Mouse (Mus musculus) stomach, embryonic 14.5 days (tissue): ENCODE data around the gene Klk1b9. TPM values are rescaled to one million over a fixed set of nuclear protein-coding genes. Genes with fewer than 3 reads are reported as not detected.
"Not testable (repeated sequence)": the region's sequence is repeated elsewhere in the genome, so short reads cannot be mapped to it uniquely, and the experiment has no call there.

Experiments
- ATAC-seq: fragments of 200-750 bp; cut with Nextera tagmentation; 2 replicates; pipeline ENCODE4 v1.8.0; 2017; ENCODE audit warnings: low read depth, moderate TSS enrichment; ENCODE audit not compliant: insufficient number of reproducible peaks, insufficient read depth, low FRiP score
- H3K27ac ChIP-seq: fragments of 300-500 bp; sonication (generic); 2 replicates; pipeline ENCODE4 v1.5.1; 2014; ENCODE audit warnings: mild to moderate bottlenecking, low read length, moderate library complexity, mixed read lengths
- H3K27me3 ChIP-seq: fragments of 300-500 bp; sonication (generic); 2 replicates; pipeline ENCODE4 v1.6.1; 2014; ENCODE audit warnings: low read length, control low read depth, mixed read lengths; ENCODE audit not compliant: control insufficient read depth, insufficient read depth
- H3K36me3 ChIP-seq: fragments of 300-500 bp; sonication (generic); 2 replicates; pipeline ENCODE4 v1.6.1; 2014; ENCODE audit warnings: mild to moderate bottlenecking, control low read depth, low read length, moderate library complexity, mixed read lengths; ENCODE audit not compliant: control insufficient read depth, insufficient read depth
- H3K4me1 ChIP-seq: fragments of 300-500 bp; sonication (generic); 2 replicates; pipeline ENCODE4 v1.6.1; 2014; ENCODE audit warnings: low read length, control low read depth, mixed read lengths; ENCODE audit not compliant: control insufficient read depth, insufficient read depth
- H3K4me2 ChIP-seq: fragments of 300-500 bp; sonication (generic); replicated peaks from 2 replicates; pipeline ENCODE4 v1.6.1; 2014; ENCODE audit warnings: low read depth, low read length, control low read depth
- H3K4me3 ChIP-seq: fragments of 300-500 bp; sonication (generic); 2 replicates; pipeline ENCODE4 v1.5.1; 2014; ENCODE audit warnings: low read depth, low read length, control low read depth
- H3K9ac ChIP-seq: fragments of 300-500 bp; sonication (generic); replicated peaks from 2 replicates; pipeline ENCODE4 v1.6.1; 2014; ENCODE audit warnings: low read depth, mild to moderate bottlenecking, control low read depth, low read length, moderate library complexity, mixed read lengths
- H3K9me3 ChIP-seq: fragments of 300-500 bp; sonication (generic); 2 replicates; pipeline ENCODE4 v1.6.1; 2016; ENCODE audit warnings: low read depth, low read length, control low read depth; ENCODE audit not compliant: control insufficient read depth
- WGBS: fragments of 180-500 bp; shearing (Covaris S2); extraction: QIAGEN DNeasy Blood & Tissue Kit; methylation state at CpG from one replicate; pipeline ENCODE4 v1.1.7; 2014; 5-methylcytosine and 5-hydroxymethylcytosine counted together
- polyA plus RNA-seq: library from polyadenylated mRNA; unstranded; fragments of >200 nt; fragmentation: Nextera tagmentation; extraction: Ambion mirVana; gene quantifications from 2 replicates; pipeline ENCODE4 v1.2.1, GENCODE M21; 2014

Klk1b9 gene
- not detected in 2 replicates for polyA plus RNA-seq

- H3K27me3 ChIP-seq, H3K4me2 ChIP-seq, ATAC-seq, H3K4me1 ChIP-seq, H3K9me3 ChIP-seq, H3K9ac ChIP-seq, H3K4me3 ChIP-seq, H3K36me3 ChIP-seq, H3K27ac ChIP-seq: not testable (repeated sequence)
- WGBS = 61% methylated on average over 1 of the region's 1 CpGs
Observed at GRCm38 (mm10) chr7:43975761-43976160, at the start of gene Klk1b9. Gene Klk1b9, plus strand, starts transcription at chr7:43976061.

GRCm38 (mm10) chr7:43928521-43928920, 47.3 kb upstream of the Klk1b9 start:
- Histone ChIP-seq H3K4me2 (no peak overlapping the region), H3K9ac (no peak overlapping the region), H3K9me3 (no peaks in the 10 kb centered on the region), H3K27ac (no peak overlapping the region), H3K4me3 (no peak overlapping the region), H3K36me3 (no peaks in the 10 kb centered on the region), H3K27me3 (no peaks in the 10 kb centered on the region), H3K4me1 (no peaks in the 10 kb centered on the region)
- no peak for ATAC-seq
- WGBS = 42% methylated on average over 4 of the region's 4 CpGs

- H3K4me3 ChIP-seq = no peak overlapping the region
- H3K27ac ChIP-seq = no peak overlapping the region
- 64% methylated on average over 4 of the region's 4 CpGs for WGBS
- no peaks in the 10 kb centered on the region for H3K27me3 ChIP-seq
- no peak overlapping the region for H3K9ac ChIP-seq
- H3K4me2 ChIP-seq = no peak overlapping the region
- no peaks in the 10 kb centered on the region for H3K9me3 ChIP-seq
- H3K36me3 ChIP-seq = no peaks in the 10 kb centered on the region
- ATAC-seq = no peak
- no peaks in the 10 kb centered on the region for H3K4me1 ChIP-seq
Observed at GRCm38 (mm10) chr7:43932337-43932736, 43.5 kb upstream of the Klk1b9 start.

GRCm38 (mm10) chr7:43933440-43933839, 42.4 kb upstream of the Klk1b9 start, which contains the start of gene Klk15:
Gene Klk15, plus strand, starts transcription at chr7:43933740.
- no peak for ATAC-seq
- Histone ChIP-seq H3K4me3 (no peak within 1 kb of the TSS), H3K4me2 (no peak within 1 kb of the TSS), H3K9me3 (no peaks in the 10 kb centered on the region), H3K27me3 (no peaks in the 10 kb centered on the region), H3K4me1 (no peaks in the 10 kb centered on the region), H3K9ac (no peak within 1 kb of the TSS), H3K36me3 (no peaks in the 10 kb centered on the region), H3K27ac (no peak within 1 kb of the TSS)
- WGBS = 91% methylated on average over 3 of the region's 3 CpGs

GRCm38 (mm10) chr7:43934747-43935146, 41.1 kb upstream of the Klk1b9 start:
- H3K4me1 ChIP-seq = no peaks in the 10 kb centered on the region
- H3K9ac ChIP-seq = no peak overlapping the region
- no peak overlapping the region for H3K27ac ChIP-seq
- no peak for ATAC-seq
- H3K9me3 ChIP-seq = no peaks in the 10 kb centered on the region
- no peaks in the 10 kb centered on the region for H3K27me3 ChIP-seq
- no peaks in the 10 kb centered on the region for H3K36me3 ChIP-seq
- no peak overlapping the region for H3K4me2 ChIP-seq
- WGBS = 56% methylated on average over 3 of the region's 3 CpGs
- no peak overlapping the region for H3K4me3 ChIP-seq

GRCm38 (mm10) chr7:43936551-43936950, 39.3 kb upstream of the Klk1b9 start:
- Histone ChIP-seq H3K9me3 (no peaks in the 10 kb centered on the region), H3K27me3 (no peaks in the 10 kb centered on the region), H3K36me3 (no peaks in the 10 kb centered on the region), H3K4me3 (no peak overlapping the region), H3K9ac (no peak overlapping the region), H3K27ac (no peak overlapping the region), H3K4me1 (no peaks in the 10 kb centered on the region), H3K4me2 (no peak overlapping the region)
- WGBS = 79% methylated on average over 14 of the region's 14 CpGs
- ATAC-seq = no peak

GRCm38 (mm10) chr7:43942293-43942692, 33.6 kb upstream of the Klk1b9 start:
- H3K4me3 ChIP-seq, H3K27me3 ChIP-seq, H3K9ac ChIP-seq, H3K4me2 ChIP-seq, ATAC-seq, H3K27ac ChIP-seq, H3K9me3 ChIP-seq, H3K36me3 ChIP-seq, H3K4me1 ChIP-seq: not testable (repeated sequence)
- 57% methylated on average over 3 of the region's 3 CpGs for WGBS

GRCm38 (mm10) chr7:43944727-43945264, 31.1 kb upstream of the Klk1b9 start:
- 87% methylated on average over 3 of the region's 3 CpGs for WGBS
- Histone ChIP-seq H3K4me3 (no peak overlapping the region), H3K27ac (no peak overlapping the region), H3K9me3 (no peaks in the 10 kb centered on the region), H3K36me3 (no peaks in the 10 kb centered on the region), H3K9ac (no peak overlapping the region), H3K4me2 (no peak overlapping the region), H3K4me1 (no peaks in the 10 kb centered on the region), H3K27me3 (no peaks in the 10 kb centered on the region)
- no peak for ATAC-seq

- no peaks in the 10 kb centered on the region for H3K36me3 ChIP-seq
- ATAC-seq = no peak
- H3K4me1 ChIP-seq = no peaks in the 10 kb centered on the region
- no peak within 1 kb of the TSS for H3K4me2 ChIP-seq
- no peak within 1 kb of the TSS for H3K9ac ChIP-seq
- H3K27ac ChIP-seq = no peak within 1 kb of the TSS
- no peaks in the 10 kb centered on the region for H3K27me3 ChIP-seq
- no peaks in the 10 kb centered on the region for H3K9me3 ChIP-seq
- no peak within 1 kb of the TSS for H3K4me3 ChIP-seq
- 76% methylated on average over 2 of the region's 2 CpGs for WGBS
Observed at GRCm38 (mm10) chr7:43950364-43950763, 25.5 kb upstream of the Klk1b9 start, which contains the start of gene Klk1b8. Gene Klk1b8, plus strand, starts transcription at chr7:43950664.
